Mouse (Mus musculus) heart, embryonic 16.5 days (tissue): ENCODE results near the gene Cux2. TPM values are rescaled to one million over a fixed set of nuclear protein-coding genes. Genes with fewer than 3 reads are reported as not detected.
"Not testable (repeated sequence)": the region's sequence is repeated elsewhere in the genome, so short reads cannot be mapped to it uniquely, and the experiment has no call there.

Experiments used
- ATAC-seq: fragments of 200-750 bp; cut with Nextera tagmentation; replicated peaks from 2 replicates; pipeline ENCODE4 v1.8.0; 2017; ENCODE audit warnings: moderate number of reproducible peaks; ENCODE audit not compliant: insufficient read depth, low FRiP score; ENCODE audit errors: extremely low read depth
- H3K27ac ChIP-seq: fragments of 300-500 bp; sonication (generic); 2 replicates; pipeline ENCODE4 v1.5.1; 2014; ENCODE audit warnings: mild to moderate bottlenecking, low read length, control low read depth, moderate library complexity
- H3K27me3 ChIP-seq: fragments of 300-500 bp; sonication (generic); 2 replicates; pipeline ENCODE4 v1.6.1; 2014; ENCODE audit warnings: low read length, mixed read lengths; ENCODE audit not compliant: control insufficient read depth, insufficient read depth
- H3K36me3 ChIP-seq: fragments of 300-500 bp; sonication (generic); 2 replicates; pipeline ENCODE4 v1.6.1; 2014; ENCODE audit not compliant: control insufficient read depth, insufficient read depth
- H3K4me1 ChIP-seq: fragments of 300-500 bp; sonication (generic); 2 replicates; pipeline ENCODE4 v1.6.1; 2014; ENCODE audit warnings: low read length, mixed read lengths; ENCODE audit not compliant: control insufficient read depth, insufficient read depth
- H3K4me2 ChIP-seq: fragments of 300-500 bp; sonication (generic); 2 replicates; pipeline ENCODE4 v1.6.1; 2014; ENCODE audit warnings: low read depth, mild to moderate bottlenecking, control low read depth, low read length
- H3K4me3 ChIP-seq: fragments of 300-500 bp; sonication (generic); 2 replicates; pipeline ENCODE4 v1.5.1; 2014; ENCODE audit warnings: mild to moderate bottlenecking, control low read depth, low read length
- H3K9ac ChIP-seq: fragments of 300-500 bp; sonication (generic); 2 replicates; pipeline ENCODE4 v1.6.1; 2014; ENCODE audit warnings: low read length, control low read depth
- H3K9me3 ChIP-seq: fragments of 300-500 bp; sonication (generic); replicated peaks from 2 replicates; pipeline ENCODE4 v1.6.1; 2016; ENCODE audit warnings: low read length; ENCODE audit not compliant: control insufficient read depth
- WGBS: fragments of 180-500 bp; shearing (Covaris S2); extraction: QIAGEN DNeasy Blood & Tissue Kit; methylation state at CpG from one replicate; pipeline ENCODE4 v1.1.7; 2014; 5-methylcytosine and 5-hydroxymethylcytosine counted together
- polyA plus RNA-seq: library from polyadenylated mRNA; unstranded; fragments of >200 nt; fragmentation: Nextera tagmentation; extraction: Ambion mirVana; gene quantifications from 2 replicates; pipeline ENCODE4 v1.2.1, GENCODE M21; 2015

Cux2 gene
- polyA plus RNA-seq, 1 experiment from 2014 or later: 3.0 TPM

- Histone ChIP-seq H3K4me3 (no peak overlapping the region), H3K27ac (no peak overlapping the region), H3K4me2 (no peak overlapping the region), H3K9me3 (peaks cover 5% of the 10 kb centered on the region), H3K9ac (no peak overlapping the region), H3K36me3 (peaks cover 6% of the 10 kb centered on the region), H3K4me1 (peaks cover 8% of the 10 kb centered on the region), H3K27me3 (no peaks in the 10 kb centered on the region)
- 85% methylated on average over 12 of the region's 12 CpGs for WGBS
- ATAC-seq: no peak
Observed at GRCm38 (mm10) chr5:121858427-121858826, 191.5 kb downstream of the Cux2 start.

GRCm38 (mm10) chr5:121856740-121857139 lies 193.2 kb downstream of the Cux2 start:
- 66% methylated on average over 11 of the region's 11 CpGs for WGBS
- no peak overlapping the region for H3K27ac ChIP-seq

DNA sequence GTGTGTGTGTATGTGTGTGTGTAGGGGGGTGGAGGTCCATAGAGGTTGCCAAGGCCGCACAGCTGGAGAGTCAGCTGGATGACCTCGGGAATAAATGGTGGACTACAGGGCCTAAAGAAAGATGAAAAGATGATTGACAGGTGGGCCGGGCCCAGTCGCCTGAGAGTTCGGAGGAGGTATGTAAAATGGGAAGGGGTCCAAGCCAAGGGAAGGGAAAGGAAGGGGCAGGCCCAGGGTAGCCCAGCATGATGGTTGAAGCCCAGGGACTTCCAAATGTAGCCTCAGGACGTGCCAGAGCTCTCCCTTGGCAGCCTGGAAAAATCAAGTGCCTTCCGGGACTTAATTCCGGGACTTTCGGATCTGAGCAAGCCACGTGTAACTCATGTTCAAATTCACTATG lies 195.1 kb downstream of the Cux2 start:
- H3K27me3 ChIP-seq: no peaks in the 10 kb centered on the region
- peaks cover 30% of the 10 kb centered on the region for H3K4me1 ChIP-seq
- no peak overlapping the region for H3K9ac ChIP-seq
- H3K4me3 ChIP-seq: no peak overlapping the region
- H3K36me3 ChIP-seq: peaks cover 16% of the 10 kb centered on the region
- WGBS: 67% methylated on average over 10 of the region's 10 CpGs
- H3K4me2 ChIP-seq: no peak overlapping the region
- no peak overlapping the region for H3K27ac ChIP-seq
- ATAC-seq: no peak
- H3K9me3 ChIP-seq: no peaks in the 10 kb centered on the region; the same call in 1 of the 2 replicates

More at GRCm38 (mm10) chr5:121856740-121857139, 193.2 kb downstream of the Cux2 start:
- H3K4me3 ChIP-seq: no peak overlapping the region
- H3K9ac ChIP-seq: no peak overlapping the region
- peaks cover 10% of the 10 kb centered on the region for H3K4me1 ChIP-seq
- no peaks in the 10 kb centered on the region for H3K27me3 ChIP-seq
- no peak for ATAC-seq
- peaks cover 5% of the 10 kb centered on the region for H3K9me3 ChIP-seq
- H3K36me3 ChIP-seq: peaks cover 22% of the 10 kb centered on the region
- no peak overlapping the region for H3K4me2 ChIP-seq

- Histone ChIP-seq H3K9ac (no peak overlapping the region), H3K36me3 (peaks cover 16% of the 10 kb centered on the region), H3K9me3 (no peaks in the 10 kb centered on the region), H3K4me3 (no peak overlapping the region), H3K4me2 (no peak overlapping the region), H3K4me1 (peaks cover 34% of the 10 kb centered on the region), H3K27me3 (no peaks in the 10 kb centered on the region), H3K27ac (no peak overlapping the region)
- 71% methylated on average over 9 of the region's 9 CpGs for WGBS
- no peak for ATAC-seq
Observed at GRCm38 (mm10) chr5:121853368-121854051, 196.4 kb downstream of the Cux2 start.

- Histone ChIP-seq H3K4me2 (peak overlapping the region; percentile 91), H3K27ac (peak overlapping the region; percentile 51; the same call in 1 of the 2 replicates), H3K27me3 (no peaks in the 10 kb centered on the region), H3K9me3 (no peaks in the 10 kb centered on the region), H3K4me1 (peaks cover 39% of the 10 kb centered on the region), H3K9ac (peak overlapping the region; percentile 93), H3K36me3 (peaks cover 16% of the 10 kb centered on the region), H3K4me3 (peak overlapping the region; percentile 93)
- no peak for ATAC-seq
- WGBS: 41% methylated on average over 20 of the region's 20 CpGs
Observed at GRCm38 (mm10) chr5:121849478-121850349, 200.2 kb downstream of the Cux2 start.

GRCm38 (mm10) chr5:121848743-121849142 lies 201.2 kb downstream of the Cux2 start, which contains the start of gene Pheta1:
TSS of gene Pheta1 (plus strand) at chr5:121848984.
- Histone ChIP-seq H3K36me3 (peaks cover 16% of the 10 kb centered on the region), H3K4me3 (peak within 1 kb of the TSS; percentile 93), H3K9me3 (no peaks in the 10 kb centered on the region), H3K27me3 (peaks cover 2% of the 10 kb centered on the region), H3K4me2 (peak within 1 kb of the TSS; percentile 91), H3K27ac (peak within 1 kb of the TSS; percentile 90), H3K4me1 (peaks cover 36% of the 10 kb centered on the region), H3K9ac (peak within 1 kb of the TSS; percentile 93)
- peak; percentile 92 for ATAC-seq
- under 1% methylated on average over 42 of the region's 42 CpGs for WGBS

- Histone ChIP-seq H3K9ac (peak overlapping the region; percentile 78), H3K9me3 (no peaks in the 10 kb centered on the region), H3K4me1 (peaks cover 38% of the 10 kb centered on the region), H3K27ac (peak overlapping the region; percentile 90), H3K27me3 (peaks cover 9% of the 10 kb centered on the region), H3K36me3 (peaks cover 13% of the 10 kb centered on the region), H3K4me3 (peak overlapping the region; percentile 93), H3K4me2 (peak overlapping the region; percentile 91)
- ATAC-seq: peak; percentile 32; the same call in 1 of the 2 replicates
- WGBS: 0% methylated on average over 17 of the region's 17 CpGs
Observed at GRCm38 (mm10) chr5:121848035-121848519, 201.8 kb downstream of the Cux2 start.

DNA sequence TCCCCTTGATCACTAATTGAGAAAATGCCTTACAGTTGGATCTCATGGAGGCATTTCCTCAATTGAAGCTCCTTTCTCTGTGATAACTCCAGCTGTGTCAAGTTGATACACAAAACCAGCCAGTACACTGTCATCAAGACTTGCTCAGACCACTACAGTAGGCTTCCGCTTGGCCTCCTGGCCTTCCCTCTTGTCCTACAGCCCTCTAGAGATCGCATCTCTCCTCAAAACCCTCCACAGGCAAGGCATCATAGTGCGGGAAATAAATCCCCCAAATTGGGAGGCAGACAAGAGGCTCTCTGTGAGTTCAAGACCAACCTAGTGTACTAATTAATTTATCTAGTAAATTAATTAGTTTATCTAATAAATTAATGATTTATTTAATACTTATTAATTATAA lies 202.6 kb downstream of the Cux2 start:
- not testable (repeated sequence) for H3K4me2 ChIP-seq, H3K36me3 ChIP-seq, H3K27ac ChIP-seq, H3K4me3 ChIP-seq, H3K9ac ChIP-seq, H3K27me3 ChIP-seq, H3K9me3 ChIP-seq, ATAC-seq
- 84% methylated on average over 3 of the region's 3 CpGs for WGBS
- H3K4me1 ChIP-seq: peaks cover 43% of the 10 kb centered on the region

- H3K27ac ChIP-seq: no peak overlapping the region
- no peak overlapping the region for H3K4me2 ChIP-seq
- no peaks in the 10 kb centered on the region for H3K9me3 ChIP-seq
- no peak overlapping the region for H3K4me3 ChIP-seq
- H3K9ac ChIP-seq: no peak overlapping the region
- H3K4me1 ChIP-seq: peaks cover 38% of the 10 kb centered on the region
- no peak for ATAC-seq
- WGBS: 78% methylated on average over 11 of the region's 11 CpGs
- H3K36me3 ChIP-seq: no peaks in the 10 kb centered on the region
- peaks cover 10% of the 10 kb centered on the region for H3K27me3 ChIP-seq
Observed at GRCm38 (mm10) chr5:121846322-121846721, 203.6 kb downstream of the Cux2 start.
